Mouse (Mus musculus) cerebellum, adult 11-12 months (tissue): ENCODE results near the gene Kcnk5.

Experiments used
- DNase-seq: peaks from one replicate; pipeline ENCODE4 v3.0.0; 2022

The Kcnk5 gene

DNA sequence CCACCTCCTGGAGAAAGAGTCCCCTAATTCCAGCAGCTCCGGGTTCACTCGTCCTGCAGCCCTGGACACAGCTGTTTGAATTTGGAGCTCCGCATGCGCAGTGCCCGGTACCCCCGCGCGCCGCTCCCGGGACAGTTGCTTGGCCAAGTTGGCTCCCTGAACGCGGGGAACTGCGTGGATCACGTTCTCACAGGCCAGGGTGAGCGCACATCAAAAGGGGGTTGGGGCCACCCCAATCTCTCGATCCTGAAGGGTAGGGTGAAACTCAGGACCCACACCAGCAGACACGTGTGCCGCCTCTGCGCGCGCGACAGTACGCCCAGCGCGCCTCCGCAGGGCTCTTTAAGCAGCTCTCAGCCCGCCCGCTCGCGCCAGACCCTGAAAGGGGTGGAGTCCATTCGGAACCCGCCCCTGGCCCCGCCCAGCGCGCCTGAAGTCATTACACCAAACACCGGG is at the start of gene Kcnk5:
Kcnk5 (minus strand) TSS at position 344 of the 456 bp plus-strand sequence.
- DNase-seq = peak; percentile 7

DNA sequence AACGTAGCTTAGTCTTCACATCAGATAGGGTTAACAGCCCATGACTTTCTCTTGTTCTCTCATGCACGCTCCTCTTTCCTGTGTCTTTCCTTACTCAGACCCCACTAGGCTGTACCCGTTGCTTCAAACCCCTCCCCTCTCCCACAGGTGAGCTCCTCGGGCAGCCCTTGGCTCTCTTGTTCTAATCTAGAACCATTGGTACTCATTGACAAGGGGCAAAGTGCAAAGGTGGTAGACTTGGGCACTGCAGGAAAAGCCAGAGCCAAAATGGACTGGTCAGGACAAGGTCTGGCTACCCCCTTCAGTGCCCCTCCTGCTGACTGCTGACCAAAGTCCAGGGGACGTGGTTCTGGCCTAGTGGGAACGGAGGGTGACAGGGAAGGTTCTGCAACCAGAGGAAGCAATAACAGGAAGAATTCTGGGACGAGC is 48.5 kb upstream of the Kcnk5 start:
- DNase-seq = no peak

- DNase-seq = no peak
Measured at GRCm38 (mm10) chr14:20229437-20229836, 47.8 kb upstream of the Kcnk5 start.

- DNase-seq = no peak
Measured at GRCm38 (mm10) chr14:20228336-20228735, 46.7 kb upstream of the Kcnk5 start.

DNA sequence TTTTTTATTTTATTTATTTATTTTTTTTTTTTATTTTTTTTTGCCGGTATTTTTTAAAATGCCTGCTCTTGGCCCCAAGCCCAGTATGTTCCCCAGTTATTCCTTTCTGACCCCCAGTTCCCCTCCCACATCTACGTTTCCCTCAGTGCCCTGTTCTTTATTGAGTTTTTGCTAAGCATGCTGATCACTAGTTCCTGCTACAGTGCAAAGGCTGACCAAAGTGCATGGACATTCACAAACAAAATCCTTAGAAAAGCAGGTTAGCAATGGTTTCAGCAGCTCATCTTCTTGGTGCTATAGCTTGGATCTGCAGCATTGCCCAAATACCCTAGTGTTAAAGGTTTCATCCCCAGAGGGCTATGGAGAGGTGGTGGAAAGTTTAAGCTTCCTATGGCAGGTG is 45.4 kb upstream of the Kcnk5 start:
- DNase-seq = no peak

GRCm38 (mm10) chr14:20226488-20226887 is 44.9 kb upstream of the Kcnk5 start:
- DNase-seq = no peak

DNA sequence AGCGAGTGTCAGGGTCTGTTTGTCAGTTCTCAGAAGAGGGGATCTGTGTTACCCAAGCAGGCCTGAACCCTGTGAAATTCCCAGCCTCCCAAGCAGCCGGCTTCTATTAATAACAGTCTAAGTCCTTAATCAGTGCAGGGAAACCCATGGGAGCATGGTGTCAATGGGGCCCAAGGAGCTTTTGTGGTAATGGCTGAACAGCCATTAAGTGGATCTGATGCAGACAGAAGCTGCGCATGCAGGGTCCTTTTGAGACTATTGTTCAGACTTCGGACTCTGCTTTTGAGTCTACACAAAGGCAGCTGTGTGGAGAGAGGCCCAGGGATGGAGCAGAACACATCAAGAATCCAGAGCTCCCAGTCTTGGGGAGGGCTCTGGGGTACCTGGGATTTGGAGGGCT is 43.9 kb upstream of the Kcnk5 start:
- DNase-seq = no peak

DNA sequence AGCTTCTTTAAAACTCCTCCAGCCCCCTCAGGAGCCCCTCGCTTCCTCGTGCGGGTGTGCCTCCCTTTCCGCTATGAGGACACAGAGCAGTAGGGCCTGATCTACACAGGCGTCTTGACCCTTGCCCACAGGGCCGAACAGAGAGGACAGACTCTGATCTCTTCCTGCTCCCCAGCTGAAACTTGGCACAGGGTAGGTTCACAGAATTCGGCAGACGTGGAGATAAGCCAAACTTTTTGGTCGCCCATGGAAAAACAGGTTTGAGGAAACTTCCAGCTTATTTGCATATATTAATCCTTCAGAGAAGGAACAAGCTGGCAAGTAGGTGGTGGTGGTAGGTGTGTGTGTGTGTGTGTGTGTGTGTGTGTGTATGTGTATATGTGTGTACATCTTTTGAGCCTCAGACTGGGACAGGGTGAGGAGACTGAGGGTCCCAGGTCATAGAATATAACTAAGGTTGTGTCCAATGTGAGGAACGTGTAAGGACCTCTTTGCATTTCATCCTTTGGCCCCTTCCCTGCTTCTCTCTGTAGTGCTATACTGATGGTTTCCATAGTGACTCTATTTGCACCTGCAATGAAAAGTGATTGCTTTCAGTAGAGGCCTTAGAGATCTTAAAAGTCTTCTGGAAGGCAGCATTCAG is 43.1 kb upstream of the Kcnk5 start:
- no peak for DNase-seq

DNA sequence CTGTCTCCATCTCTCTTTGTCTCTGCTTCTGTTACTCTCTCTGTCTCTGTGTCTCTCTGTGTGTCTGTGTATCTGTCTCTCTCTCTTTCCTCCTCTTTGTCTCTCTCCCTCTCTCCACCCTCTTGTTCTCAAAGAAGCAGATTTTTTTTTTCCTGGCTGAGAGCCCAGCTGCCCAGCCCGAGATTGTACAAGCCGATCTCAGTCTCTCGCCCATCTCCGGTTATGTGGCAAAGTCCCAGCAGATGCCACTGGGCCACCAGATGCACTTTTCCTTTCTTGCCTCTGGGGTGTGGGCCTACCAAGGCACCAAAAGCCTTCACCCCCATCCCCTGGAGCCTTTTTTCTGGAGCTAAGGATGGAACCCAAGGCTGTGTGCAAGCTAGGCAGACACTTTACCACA is 42.6 kb upstream of the Kcnk5 start:
- no peak for DNase-seq

DNA sequence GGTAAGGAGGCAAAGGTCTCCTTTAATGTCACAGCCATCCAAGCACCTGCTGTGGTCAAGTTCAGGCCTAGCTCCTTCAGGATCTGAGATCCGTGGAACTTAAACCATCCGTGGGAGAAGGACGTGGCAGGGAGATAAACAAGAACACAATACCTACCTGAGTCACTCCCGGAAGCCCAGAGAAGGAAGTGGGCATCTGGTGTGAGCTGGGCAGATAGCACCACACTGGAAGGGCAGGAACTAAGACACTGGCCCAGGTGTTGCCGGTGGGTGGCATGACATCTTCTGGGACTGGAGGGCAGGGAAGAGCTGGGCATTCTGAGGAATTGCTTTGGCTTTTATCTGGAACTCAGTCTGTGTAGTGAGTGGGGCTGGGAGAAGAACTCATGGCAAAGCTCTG is 41.6 kb upstream of the Kcnk5 start:
- DNase-seq = no peak

- DNase-seq = no peak
Measured at GRCm38 (mm10) chr14:20221083-20221482, 39.5 kb upstream of the Kcnk5 start.

DNA sequence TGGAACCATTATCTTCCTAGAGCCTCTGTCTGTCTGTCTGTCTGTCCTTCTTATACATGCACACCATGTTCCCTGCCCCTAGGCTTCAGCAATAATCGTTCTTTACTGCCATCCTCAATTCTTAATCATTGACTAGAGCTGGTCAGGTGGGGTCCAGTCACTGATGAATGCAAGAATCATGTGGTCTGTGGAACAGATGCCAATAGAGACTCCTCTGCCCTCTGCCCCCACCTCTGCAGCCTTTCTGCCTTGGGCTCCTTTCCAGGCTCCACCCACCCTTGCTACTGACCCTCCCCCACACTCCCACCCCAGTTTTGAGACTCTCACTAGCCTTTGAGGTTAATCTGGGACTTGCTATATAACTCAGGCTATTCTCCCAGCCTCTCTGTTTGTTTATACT is 38.2 kb upstream of the Kcnk5 start:
- no peak for DNase-seq

DNA sequence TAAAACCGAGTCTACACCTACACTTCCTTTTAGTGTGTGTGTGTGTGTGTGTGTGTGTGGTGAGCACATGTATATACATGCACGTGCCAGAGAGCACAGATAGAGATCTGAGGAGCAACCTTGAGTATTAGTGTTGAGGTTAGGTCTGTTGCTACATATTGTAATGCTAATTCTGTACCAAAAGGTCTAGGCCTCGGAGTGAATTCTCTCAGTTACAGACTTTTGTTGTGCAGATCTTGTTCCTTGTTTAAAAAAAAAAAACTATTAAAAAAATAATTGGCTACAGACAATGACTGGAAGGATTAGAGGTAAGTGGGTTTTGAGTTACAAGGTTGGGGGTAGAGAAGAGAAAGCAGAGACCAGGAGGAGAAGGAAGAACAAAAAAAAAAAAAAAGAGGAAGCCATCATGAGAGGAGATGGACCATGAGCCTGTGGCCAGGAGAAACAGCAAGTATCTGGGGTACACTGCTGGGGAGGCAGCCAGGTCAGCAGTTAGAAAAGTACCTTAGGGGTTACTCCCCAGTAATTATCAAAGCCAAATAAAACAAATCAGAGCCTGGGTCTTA is 35.8 kb upstream of the Kcnk5 start:
- no peak for DNase-seq

DNA sequence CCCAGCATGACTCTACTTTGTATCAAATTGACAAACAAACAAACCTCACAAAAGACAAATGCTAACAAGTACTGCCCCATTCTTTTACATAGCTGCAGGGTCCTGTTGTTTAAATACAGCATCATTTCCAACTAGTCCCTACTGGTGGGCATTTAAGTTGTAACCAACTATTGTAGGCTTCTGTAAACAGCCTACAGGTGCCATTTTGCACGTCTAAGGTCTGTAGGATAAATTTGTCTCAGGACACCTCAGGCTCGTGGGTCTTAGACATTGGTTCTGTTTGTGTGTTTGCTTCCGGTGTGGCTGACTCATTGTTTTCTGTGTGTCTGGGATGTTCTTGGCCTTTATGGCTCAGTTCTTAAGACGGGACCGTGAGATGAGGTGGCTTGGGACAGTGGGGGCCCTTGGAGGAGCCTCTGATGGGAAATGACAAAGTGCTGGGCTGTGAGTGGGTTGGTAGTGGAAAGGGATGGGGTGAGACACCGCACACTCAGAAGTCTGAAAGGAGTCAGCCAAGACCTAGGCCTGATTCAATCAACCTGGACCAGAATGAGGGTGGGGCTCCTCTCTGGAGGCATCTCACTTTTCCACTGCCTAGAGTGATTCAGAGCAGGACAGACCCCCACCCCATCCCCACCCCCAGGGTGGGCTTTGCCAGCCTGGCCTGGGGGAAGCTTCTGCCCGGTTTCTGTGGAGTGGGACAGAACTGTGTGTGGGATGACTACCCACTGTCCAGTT is 35.1 kb upstream of the Kcnk5 start:
- DNase-seq = no peak

- no peak for DNase-seq
Measured at GRCm38 (mm10) chr14:20215826-20216225, 34.2 kb upstream of the Kcnk5 start.

DNA sequence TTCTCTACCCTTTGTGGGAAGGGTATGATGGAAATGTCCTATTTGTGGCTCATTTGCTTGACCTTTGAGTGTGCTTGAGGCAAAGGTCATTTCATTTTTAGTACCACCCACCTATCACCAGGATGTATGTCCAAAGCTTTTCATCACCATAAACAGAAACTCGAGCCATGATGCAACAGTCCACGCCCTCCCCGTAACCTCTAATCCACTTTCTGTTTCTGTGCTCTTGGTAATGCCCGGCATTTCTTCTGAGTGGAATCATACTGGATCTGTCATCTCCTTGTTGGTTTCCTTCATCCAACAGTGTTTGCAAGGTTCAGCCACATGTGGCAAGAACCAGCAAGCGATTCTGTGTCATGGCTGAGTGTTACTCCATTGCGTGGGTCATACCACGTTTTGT is 32.5 kb upstream of the Kcnk5 start:
- no peak for DNase-seq

DNA sequence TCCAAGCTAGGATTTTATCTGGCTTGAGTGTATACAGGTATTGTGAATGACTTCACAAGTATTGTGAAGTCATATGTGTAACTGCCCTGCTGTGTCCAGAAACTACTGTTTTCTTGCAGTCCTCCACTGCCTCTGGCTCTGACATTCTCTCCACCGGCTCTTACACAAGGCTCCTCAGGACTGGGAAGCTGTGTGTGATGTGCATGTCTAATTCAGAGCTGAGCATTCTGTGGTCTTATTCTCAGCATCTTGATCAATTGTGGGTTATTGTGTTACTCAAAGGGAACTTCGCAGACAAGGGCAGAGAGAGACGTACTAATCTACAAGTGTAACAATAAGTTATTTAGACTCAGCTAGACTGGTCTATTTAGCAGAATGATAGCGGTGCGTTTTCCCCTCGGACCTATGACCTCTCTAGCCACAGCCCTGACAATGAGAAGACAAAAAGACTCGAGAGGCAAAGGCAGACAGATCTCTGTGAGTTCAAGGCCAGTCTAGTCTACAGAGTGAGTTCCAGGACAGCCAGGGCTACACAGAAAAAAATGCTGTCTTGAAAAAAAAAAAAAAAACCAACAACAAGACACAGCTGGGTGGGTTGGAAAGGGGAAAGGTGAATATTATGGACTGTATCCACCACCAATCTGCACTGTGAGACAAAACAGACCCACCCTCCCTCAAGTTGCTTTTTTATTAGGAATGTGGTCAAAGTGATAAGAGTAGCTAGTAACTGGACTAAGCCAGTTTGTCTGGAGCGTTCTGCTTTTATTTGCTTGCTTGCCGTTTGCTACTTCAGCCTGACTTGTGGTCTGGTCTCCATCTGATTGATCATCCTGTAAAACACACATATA is 30.4 kb upstream of the Kcnk5 start:
- DNase-seq = no peak

- DNase-seq = no peak
Measured at GRCm38 (mm10) chr14:20209926-20210325, 28.3 kb upstream of the Kcnk5 start.

- no peak for DNase-seq
Measured at GRCm38 (mm10) chr14:20208435-20208834, 26.8 kb upstream of the Kcnk5 start.

GRCm38 (mm10) chr14:20205747-20206146 is 24.1 kb upstream of the Kcnk5 start:
- DNase-seq = no peak

DNA sequence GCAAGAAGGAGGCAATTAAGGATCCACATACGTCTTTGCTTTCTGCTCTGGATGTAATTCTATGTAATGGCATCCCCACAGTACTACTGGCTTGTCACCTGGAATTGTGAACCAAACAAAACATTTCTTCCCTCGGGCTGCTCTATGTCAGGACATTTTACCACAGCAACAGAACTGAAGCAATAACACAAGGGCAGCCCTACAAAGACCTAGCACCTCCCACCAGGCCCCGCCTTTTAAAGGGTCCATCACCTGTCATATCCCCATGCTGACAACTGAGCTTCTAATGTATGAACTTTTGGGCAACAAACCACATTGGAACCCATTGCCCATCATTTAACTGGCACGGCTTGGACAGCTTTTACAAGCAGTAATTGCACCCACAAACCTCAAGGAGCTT is 21.7 kb upstream of the Kcnk5 start:
- no peak for DNase-seq

DNA sequence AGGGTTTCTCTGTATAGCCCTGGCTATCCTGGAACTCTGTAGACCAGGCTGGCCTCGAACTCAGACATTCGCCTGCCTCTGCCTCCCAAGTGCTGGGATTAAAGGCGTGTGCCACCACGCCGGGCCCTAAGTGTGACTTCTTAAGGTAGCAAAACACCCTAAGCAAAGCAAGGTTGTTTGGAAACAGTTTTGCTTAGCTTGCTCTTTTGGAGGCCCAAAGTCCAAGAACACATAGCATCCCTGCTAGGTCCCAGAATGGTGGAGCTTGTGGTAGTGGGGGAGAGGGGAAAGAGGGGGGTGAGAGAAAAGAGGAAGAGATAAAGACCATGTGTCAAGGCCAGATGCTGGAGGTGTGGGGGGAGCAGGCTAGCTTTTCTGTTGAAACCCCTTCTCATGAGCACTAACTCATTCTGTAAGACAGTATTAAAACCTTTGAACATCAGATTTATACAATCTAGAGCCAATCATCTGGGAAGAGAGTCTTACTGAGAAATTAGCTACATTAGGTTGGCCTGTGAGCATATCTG is 21.1 kb upstream of the Kcnk5 start:
- DNase-seq = no peak

DNA sequence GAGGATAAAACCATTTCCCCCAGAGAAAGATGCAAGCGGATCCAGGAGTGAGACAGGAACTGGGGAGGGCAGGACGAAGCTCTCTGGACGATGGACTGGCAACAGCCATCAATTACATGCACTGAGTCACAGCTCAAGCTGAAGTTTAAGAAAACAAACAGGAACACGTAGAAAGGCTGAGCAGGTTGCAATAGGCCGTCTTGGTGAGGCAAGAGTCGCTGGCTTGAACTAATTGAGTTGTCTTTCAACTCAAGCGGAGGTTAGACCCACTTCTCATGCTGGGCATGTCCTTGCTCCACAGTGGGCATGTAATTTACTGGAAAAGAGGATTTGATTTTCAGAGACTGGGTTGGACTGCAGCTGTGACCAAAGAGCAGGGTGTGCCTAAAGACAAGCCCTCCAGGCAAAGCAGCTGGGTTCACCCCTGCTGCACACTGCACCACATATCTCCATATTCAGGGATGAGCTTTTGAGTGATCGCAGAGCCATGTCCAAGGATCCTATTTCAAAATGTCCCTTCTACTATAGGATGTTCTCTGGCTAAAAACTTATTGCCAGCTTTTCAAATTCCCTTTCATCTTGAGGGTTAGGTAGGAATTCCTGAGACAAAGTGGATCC is 19.6 kb upstream of the Kcnk5 start:
- no peak for DNase-seq
